Mouse (Mus musculus) liver, adult 2 months (tissue): ENCODE data around the gene H13. TPM values are rescaled to one million over a fixed set of nuclear protein-coding genes. Genes with fewer than 3 reads are reported as not detected.

Experiments used
- DNase-seq: peaks from one replicate; pipeline ENCODE4 v3.0.0-alpha.2; 2011; ENCODE audit warnings: low read depth, low spot score; ENCODE audit errors: extremely low read depth
- H3K27ac ChIP-seq: fragments of 200-500 bp; replicated peaks from 2 replicates; pipeline ENCODE4 v1.5.1; 2012; ENCODE audit warnings: low read depth, mild to moderate bottlenecking, control low read depth, inconsistent platforms, low read length; ENCODE audit not compliant: insufficient read depth
- H3K27me3 ChIP-seq: fragments of 200-500 bp; 2 replicates; pipeline ENCODE4 v1.6.1; 2012; ENCODE audit warnings: mild to moderate bottlenecking, moderate library complexity, low read length, inconsistent platforms; ENCODE audit not compliant: control insufficient read depth, insufficient read depth
- H3K36me3 ChIP-seq: fragments of 200-500 bp; 2 replicates; pipeline ENCODE4 v1.6.1; 2012; ENCODE audit warnings: low read length, inconsistent platforms; ENCODE audit not compliant: control insufficient read depth, insufficient read depth
- H3K4me1 ChIP-seq: fragments of 200-500 bp; 2 replicates; pipeline ENCODE4 v1.6.1; 2011; ENCODE audit warnings: low read length; ENCODE audit not compliant: control insufficient read depth, insufficient read depth
- H3K4me3 ChIP-seq: fragments of 200-500 bp; 2 replicates; pipeline ENCODE4 v1.5.1; 2011; ENCODE audit warnings: low read depth, mild to moderate bottlenecking, control low read depth, low read length, moderate library complexity; ENCODE audit not compliant: insufficient read depth
- H3K79me2 ChIP-seq: fragments of 200-500 bp; 2 replicates; pipeline ENCODE4 v1.6.1; 2012; ENCODE audit warnings: inconsistent platforms, mild to moderate bottlenecking, low read length, moderate library complexity; ENCODE audit not compliant: control insufficient read depth, insufficient read depth
- H3K9ac ChIP-seq: fragments of 200-500 bp; 2 replicates; pipeline ENCODE4 v1.6.1; 2012; ENCODE audit warnings: low read depth, mild to moderate bottlenecking, control low read depth, inconsistent platforms, low read length
- CTCF ChIP-seq: fragments of 200-500 bp; IDR thresholded peaks from 2 replicates; pipeline ENCODE4 v1.5.1; 2011; ENCODE audit warnings: low read depth, low read length, control low read depth
- POLR2A ChIP-seq: fragments of 200-500 bp; IDR thresholded peaks from 2 replicates; pipeline ENCODE4 v1.6.1; 2011; ENCODE audit warnings: low read length, control low read depth; ENCODE audit not compliant: insufficient read depth; ENCODE audit errors: extremely low read depth
- WGBS: fragments of 180-500 bp; shearing (Covaris S2); methylation state at CpG from one replicate; pipeline ENCODE4 v1.1.7; 2018; 5-methylcytosine and 5-hydroxymethylcytosine counted together
- polyA plus RNA-seq: library from polyadenylated mRNA; depleted of rRNA; stranded (reverse); fragments of >200 nt; gene quantifications from 2 replicates; pipeline ENCODE4 v1.2.3, GENCODE M21; 2012
- total RNA-seq: library from RNA; depleted of rRNA; stranded (reverse); fragments of >200 nt; gene quantifications from 2 replicates; pipeline ENCODE4 v1.2.3, GENCODE M21; 2014

Gene H13
- total and polyA plus RNA-seq, 2 experiments, result 65.5 to 148 TPM

GRCm38 (mm10) chr2:152729013-152729635 lies 59.9 kb downstream of the H13 start:
- 28% methylated on average over 8 of the region's 8 CpGs for WGBS
- H3K36me3 ChIP-seq, result no peaks in the 10 kb centered on the region
- no peak for TF ChIP-seq POLR2A
- no peak for TF ChIP-seq CTCF
- no peaks in the 10 kb centered on the region for H3K27me3 ChIP-seq
- H3K4me1 ChIP-seq, result peaks cover 14% of the 10 kb centered on the region
- no peak for DNase-seq
- no peak overlapping the region for H3K4me3 ChIP-seq
- no peaks in the 10 kb centered on the region for H3K79me2 ChIP-seq
- peak overlapping the region; percentile 39 for H3K27ac ChIP-seq
- no peak overlapping the region for H3K9ac ChIP-seq

GRCm38 (mm10) chr2:152729636-152730020 lies 60.4 kb downstream of the H13 start:
- no peak for DNase-seq
- Histone ChIP-seq H3K4me1 (peaks cover 15% of the 10 kb centered on the region), H3K9ac (no peak overlapping the region), H3K36me3 (no peaks in the 10 kb centered on the region), H3K4me3 (no peak overlapping the region), H3K79me2 (no peaks in the 10 kb centered on the region), H3K27me3 (no peaks in the 10 kb centered on the region), H3K27ac (peak overlapping the region; percentile 39)
- 50% methylated on average over 7 of the region's 7 CpGs for WGBS
- no peak for TF ChIP-seq POLR2A

DNA sequence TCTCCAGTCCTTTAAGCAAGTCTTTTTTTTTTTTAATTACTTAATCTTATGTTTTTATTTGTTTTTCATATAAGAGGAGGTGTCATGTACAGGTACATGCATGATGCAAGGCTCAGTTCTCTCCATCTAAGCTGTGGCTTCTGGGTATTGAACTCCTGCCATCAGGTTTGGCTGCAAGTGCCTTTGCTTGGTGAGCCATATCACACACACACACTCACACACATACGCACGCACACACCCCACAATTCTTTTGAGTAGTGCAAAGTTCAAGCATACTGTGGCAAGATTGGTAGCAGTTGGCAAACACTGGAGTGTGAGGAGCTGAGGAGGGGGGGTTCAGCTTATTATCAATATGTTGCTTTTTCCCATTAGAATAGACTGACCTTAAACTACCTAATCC lies 63.9 kb downstream of the H13 start:
- H3K4me3 ChIP-seq, result no peak overlapping the region
- 46% methylated on average over 2 of the region's 2 CpGs for WGBS
- no peaks in the 10 kb centered on the region for H3K36me3 ChIP-seq
- H3K27ac ChIP-seq, result no peak overlapping the region
- H3K79me2 ChIP-seq, result no peaks in the 10 kb centered on the region
- no peak overlapping the region for H3K9ac ChIP-seq
- H3K4me1 ChIP-seq, result peaks cover 22% of the 10 kb centered on the region
- no peaks in the 10 kb centered on the region for H3K27me3 ChIP-seq
- peak; percentile 67 for DNase-seq
- no peak for TF ChIP-seq POLR2A
- no peak for TF ChIP-seq CTCF

DNA sequence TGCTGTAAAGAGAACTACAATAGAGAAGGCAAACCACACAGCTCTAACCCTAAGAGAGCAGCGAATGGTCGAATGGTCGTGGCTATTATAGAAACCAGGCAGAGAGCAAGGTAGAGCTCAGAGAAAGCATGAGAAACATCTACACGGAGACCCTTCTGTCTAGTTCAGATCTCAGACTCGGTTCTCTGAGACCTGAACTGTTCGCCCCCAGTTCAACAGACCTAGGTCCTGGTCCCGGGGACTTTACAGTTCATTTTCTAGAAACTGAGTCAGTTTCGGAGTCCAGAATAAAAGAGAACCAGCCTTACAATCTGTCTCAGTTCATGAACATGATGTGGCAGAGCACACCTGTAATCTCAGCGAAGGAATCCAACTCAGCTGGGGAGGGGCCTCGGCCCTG lies 65.2 kb downstream of the H13 start:
- TF ChIP-seq POLR2A, result no peak
- TF ChIP-seq CTCF, result no peak
- Histone ChIP-seq H3K27ac (no peak overlapping the region), H3K9ac (0 out of 2 replicates have a peak overlapping the region, but pooled peaks have one; percentile 8), H3K79me2 (no peaks in the 10 kb centered on the region), H3K27me3 (no peaks in the 10 kb centered on the region), H3K36me3 (no peaks in the 10 kb centered on the region), H3K4me1 (peaks cover 15% of the 10 kb centered on the region; the same call in 1 of the 2 replicates), H3K4me3 (peak overlapping the region; percentile 37)
- no peak for DNase-seq
- 35% methylated on average over 10 of the region's 10 CpGs for WGBS

DNA sequence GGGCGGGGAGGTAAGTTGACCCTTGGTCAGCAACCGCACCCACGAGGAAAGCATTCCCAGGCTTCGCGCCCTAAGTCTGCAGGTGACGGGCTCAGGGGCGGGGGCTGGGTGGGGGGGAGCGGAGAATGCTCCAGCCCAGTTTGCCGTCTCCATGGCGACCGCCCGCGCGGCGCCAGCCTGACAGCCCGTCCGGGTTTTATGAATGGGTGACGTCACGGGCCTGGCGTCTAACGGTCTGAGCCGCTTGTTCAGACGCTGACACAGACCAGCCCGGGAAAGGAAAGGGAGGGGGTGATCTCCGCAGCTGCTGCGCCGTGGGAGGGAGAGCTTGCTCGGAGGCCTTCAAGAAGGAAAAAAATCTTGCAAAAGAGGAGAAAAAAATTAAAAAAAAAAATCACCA lies 65.7 kb downstream of the H13 start:
- DNase-seq, result peak; percentile 75
- H3K4me3 ChIP-seq, result peak overlapping the region; percentile 37
- H3K9ac ChIP-seq, result 0 out of 2 replicates have a peak overlapping the region, but pooled peaks have one; percentile 8
- peak overlapping the region; percentile 27 for H3K27ac ChIP-seq
- TF ChIP-seq CTCF, result no peak
- no peaks in the 10 kb centered on the region for H3K79me2 ChIP-seq
- under 1% methylated on average over 28 of the region's 28 CpGs for WGBS
- H3K4me1 ChIP-seq, result peaks cover 15% of the 10 kb centered on the region; the same call in 1 of the 2 replicates
- no peaks in the 10 kb centered on the region for H3K36me3 ChIP-seq
- H3K27me3 ChIP-seq, result no peaks in the 10 kb centered on the region

DNA sequence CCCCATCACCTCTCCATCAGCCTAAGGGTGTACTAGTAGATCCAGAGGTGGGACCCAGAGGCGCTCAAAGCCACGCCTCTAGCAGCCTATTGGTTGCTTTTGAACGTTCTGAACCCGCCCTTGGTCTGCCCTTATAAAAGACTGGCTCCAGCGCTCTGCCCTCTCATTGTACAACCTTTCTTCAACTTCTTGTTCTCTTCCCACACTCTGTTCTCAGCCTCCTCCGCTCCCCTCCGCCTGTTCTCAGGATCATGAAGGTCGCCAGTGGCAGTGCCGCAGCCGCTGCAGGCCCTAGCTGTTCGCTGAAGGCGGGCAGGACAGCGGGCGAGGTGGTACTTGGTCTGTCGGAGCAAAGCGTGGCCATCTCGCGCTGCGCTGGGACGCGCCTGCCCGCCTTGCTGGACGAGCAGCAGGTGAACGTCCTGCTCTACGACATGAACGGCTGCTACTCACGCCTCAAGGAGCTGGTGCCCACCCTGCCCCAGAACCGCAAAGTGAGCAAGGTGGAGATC lies 66.9 kb downstream of the H13 start, which contains the start of gene Id1:
TSS of gene Id1 (plus strand) at position 162 of the 512 bp plus-strand sequence.
- peaks cover 21% of the 10 kb centered on the region for H3K4me1 ChIP-seq
- under 1% methylated on average over 28 of the region's 28 CpGs for WGBS
- TF ChIP-seq CTCF (no peak), POLR2A (peak; percentile 80; the same call in 1 of the 2 replicates)

More for the DNA sequence above, 66.9 kb downstream of the H13 start, which contains the start of gene Id1:
- Histone ChIP-seq H3K9ac (peak within 1 kb of the TSS; percentile 79), H3K79me2 (no peaks in the 10 kb centered on the region), H3K27me3 (no peaks in the 10 kb centered on the region), H3K4me3 (peak within 1 kb of the TSS; percentile 80), H3K27ac (peak within 1 kb of the TSS; percentile 34), H3K36me3 (no peaks in the 10 kb centered on the region)
- peak; percentile 80 for DNase-seq
